Mouse (Mus musculus): ENCODE data around the gene Efna5. TPM values are rescaled to one million over a fixed set of nuclear protein-coding genes. Genes with fewer than 3 reads are reported as not detected.

The Efna5 gene
- total and polyA plus RNA-seq, 3 experiments, result 0.05 TPM; not detected in 2

- DNase-seq (ENCODE audit: low spot score) (no peak), ATAC-seq (ENCODE audit: extremely low read depth, insufficient number of reproducible peaks, low FRiP score, poor library complexity, severe bottlenecking) (no peak)
- TF ChIP-seq POLR2AphosphoS5 (IDR thresholded peaks at IDR 0.05; ENCODE audit: insufficient replicate concordance, low read depth, low read length), result no peak
- TF ChIP-seq GATA2 (IDR thresholded peaks at IDR 0.05; ENCODE audit: borderline replicate concordance, low read depth, low read length), result no peak
- TF ChIP-seq TAL1 (conservative IDR thresholded peaks at IDR 0.05; ENCODE audit: low read depth, low read length), result no peak
- TF ChIP-seq CTCF (IDR thresholded peaks at IDR 0.05; ENCODE audit: low read depth, low read length), result no peak
- no peak for TF ChIP-seq GATA1 (IDR thresholded peaks at IDR 0.05; ENCODE audit: borderline replicate concordance, low read length)
- Histone ChIP-seq H3K36me3 (replicated peaks) (no peaks in the 10 kb centered on the region), H3K4me1 (ENCODE audit: insufficient read depth, low read depth, low read length) (no peaks in the 10 kb centered on the region), H3K4me3 (ENCODE audit: low read depth, low read length) (no peak overlapping the region), H3K9me3 (replicated peaks) (peaks cover 11% of the 10 kb centered on the region), H3K27me3 (ENCODE audit: insufficient read depth, low read length) (no peaks in the 10 kb centered on the region)
These were observed 204.7 kb downstream of the Efna5 start for GRCm38 (mm10) chr17:62676409-62676808.

GRCm38 (mm10) chr17:62675811-62676255 lies 205.3 kb downstream of the Efna5 start:
- H3K4me3 ChIP-seq (ENCODE audit: low read depth, low read length), result no peak overlapping the region
- H3K27me3 ChIP-seq (ENCODE audit: insufficient read depth, low read length), result no peaks in the 10 kb centered on the region
- H3K4me1 ChIP-seq (ENCODE audit: insufficient read depth, low read depth, low read length), result no peaks in the 10 kb centered on the region
- no peak for ATAC-seq (ENCODE audit: extremely low read depth, insufficient number of reproducible peaks, low FRiP score, poor library complexity, severe bottlenecking)
- TF ChIP-seq CTCF (IDR thresholded peaks at IDR 0.05; ENCODE audit: low read depth, low read length) (no peak), POLR2AphosphoS5 (IDR thresholded peaks at IDR 0.05; ENCODE audit: insufficient replicate concordance, low read depth, low read length) (no peak), TAL1 (conservative IDR thresholded peaks at IDR 0.05; ENCODE audit: low read depth, low read length) (no peak), GATA2 (IDR thresholded peaks at IDR 0.05; ENCODE audit: borderline replicate concordance, low read depth, low read length) (no peak), GATA1 (IDR thresholded peaks at IDR 0.05; ENCODE audit: borderline replicate concordance, low read length) (no peak)
- no peaks in the 10 kb centered on the region for H3K36me3 ChIP-seq (replicated peaks)
- DNase-seq (ENCODE audit: low spot score), result no peak
- H3K9me3 ChIP-seq (replicated peaks), result peaks cover 11% of the 10 kb centered on the region

GRCm38 (mm10) chr17:62672068-62672467 lies 209.0 kb downstream of the Efna5 start:
- TF ChIP-seq CTCF (IDR thresholded peaks at IDR 0.05; ENCODE audit: low read depth, low read length), result no peak
- TF ChIP-seq TAL1 (conservative IDR thresholded peaks at IDR 0.05; ENCODE audit: low read depth, low read length), result no peak
- no peak for TF ChIP-seq POLR2AphosphoS5 (IDR thresholded peaks at IDR 0.05; ENCODE audit: insufficient replicate concordance, low read depth, low read length)
- no peak for TF ChIP-seq GATA2 (IDR thresholded peaks at IDR 0.05; ENCODE audit: borderline replicate concordance, low read depth, low read length)
- no peak for TF ChIP-seq GATA1 (IDR thresholded peaks at IDR 0.05; ENCODE audit: borderline replicate concordance, low read length)
- Histone ChIP-seq H3K9me3 (replicated peaks) (peaks cover 15% of the 10 kb centered on the region), H3K4me3 (ENCODE audit: low read depth, low read length) (no peak overlapping the region), H3K27me3 (ENCODE audit: insufficient read depth, low read length) (no peaks in the 10 kb centered on the region), H3K36me3 (replicated peaks) (no peaks in the 10 kb centered on the region), H3K4me1 (ENCODE audit: insufficient read depth, low read depth, low read length) (no peaks in the 10 kb centered on the region)
- ATAC-seq (ENCODE audit: extremely low read depth, insufficient number of reproducible peaks, low FRiP score, poor library complexity, severe bottlenecking) (no peak), DNase-seq (ENCODE audit: low spot score) (no peak)

GRCm38 (mm10) chr17:62666761-62667160 lies 214.4 kb downstream of the Efna5 start:
- DNase-seq (ENCODE audit: low spot score), result no peak
- Histone ChIP-seq H3K4me1 (ENCODE audit: insufficient read depth, low read depth, low read length) (no peaks in the 10 kb centered on the region), H3K27me3 (ENCODE audit: insufficient read depth, low read length) (no peaks in the 10 kb centered on the region), H3K9me3 (replicated peaks) (peaks cover 16% of the 10 kb centered on the region), H3K4me3 (ENCODE audit: low read depth, low read length) (no peak overlapping the region), H3K36me3 (replicated peaks) (no peaks in the 10 kb centered on the region)
- TF ChIP-seq POLR2AphosphoS5 (IDR thresholded peaks at IDR 0.05; ENCODE audit: insufficient replicate concordance, low read depth, low read length) (no peak), TAL1 (conservative IDR thresholded peaks at IDR 0.05; ENCODE audit: low read depth, low read length) (no peak), GATA2 (IDR thresholded peaks at IDR 0.05; ENCODE audit: borderline replicate concordance, low read depth, low read length) (no peak), GATA1 (IDR thresholded peaks at IDR 0.05; ENCODE audit: borderline replicate concordance, low read length) (no peak), CTCF (IDR thresholded peaks at IDR 0.05; ENCODE audit: low read depth, low read length) (no peak)
- ATAC-seq (ENCODE audit: extremely low read depth, insufficient number of reproducible peaks, low FRiP score, poor library complexity, severe bottlenecking), result no peak

- H3K4me1 ChIP-seq (ENCODE audit: insufficient read depth, low read depth, low read length), result no peaks in the 10 kb centered on the region
- DNase-seq (ENCODE audit: low spot score) (no peak), ATAC-seq (ENCODE audit: extremely low read depth, insufficient number of reproducible peaks, low FRiP score, poor library complexity, severe bottlenecking) (no peak)
- H3K27me3 ChIP-seq (ENCODE audit: insufficient read depth, low read length), result no peaks in the 10 kb centered on the region
- H3K4me3 ChIP-seq (ENCODE audit: low read depth, low read length), result no peak overlapping the region
- no peak for TF ChIP-seq CTCF (IDR thresholded peaks at IDR 0.05; ENCODE audit: low read depth, low read length)
- TF ChIP-seq GATA2 (IDR thresholded peaks at IDR 0.05; ENCODE audit: borderline replicate concordance, low read depth, low read length), result no peak
- TF ChIP-seq TAL1 (conservative IDR thresholded peaks at IDR 0.05; ENCODE audit: low read depth, low read length), result no peak
- TF ChIP-seq GATA1 (IDR thresholded peaks at IDR 0.05; ENCODE audit: borderline replicate concordance, low read length), result no peak
- TF ChIP-seq POLR2AphosphoS5 (IDR thresholded peaks at IDR 0.05; ENCODE audit: insufficient replicate concordance, low read depth, low read length), result no peak
- peaks cover 16% of the 10 kb centered on the region for H3K9me3 ChIP-seq (replicated peaks)
- H3K36me3 ChIP-seq (replicated peaks), result no peaks in the 10 kb centered on the region
These were observed 215.3 kb downstream of the Efna5 start for GRCm38 (mm10) chr17:62665823-62666222.

GRCm38 (mm10) chr17:62664709-62665108 lies 216.4 kb downstream of the Efna5 start:
- Histone ChIP-seq H3K4me3 (ENCODE audit: low read depth, low read length) (no peak overlapping the region), H3K9me3 (replicated peaks) (peaks cover 22% of the 10 kb centered on the region), H3K36me3 (replicated peaks) (no peaks in the 10 kb centered on the region), H3K27me3 (ENCODE audit: insufficient read depth, low read length) (no peaks in the 10 kb centered on the region), H3K4me1 (ENCODE audit: insufficient read depth, low read depth, low read length) (no peaks in the 10 kb centered on the region)
- DNase-seq (ENCODE audit: low spot score), result no peak
- TF ChIP-seq POLR2AphosphoS5 (IDR thresholded peaks at IDR 0.05; ENCODE audit: insufficient replicate concordance, low read depth, low read length) (no peak), GATA2 (IDR thresholded peaks at IDR 0.05; ENCODE audit: borderline replicate concordance, low read depth, low read length) (no peak), TAL1 (conservative IDR thresholded peaks at IDR 0.05; ENCODE audit: low read depth, low read length) (no peak), GATA1 (IDR thresholded peaks at IDR 0.05; ENCODE audit: borderline replicate concordance, low read length) (no peak), CTCF (IDR thresholded peaks at IDR 0.05; ENCODE audit: low read depth, low read length) (no peak)
- ATAC-seq (ENCODE audit: extremely low read depth, insufficient number of reproducible peaks, low FRiP score, poor library complexity, severe bottlenecking), result no peak
